Mouse (Mus musculus): ENCODE results near the gene Manbal.

The Manbal gene

GRCm38 (mm10) chr2:157418206-157418605 lies 50.8 kb downstream of the Manbal start, which contains the start of gene Src:
Src (plus strand) TSS chr2:157418444.
- DNase-seq: no peak

GRCm38 (mm10) chr2:157418609-157419071 lies 51.2 kb downstream of the Manbal start:
- no peak for DNase-seq

GRCm38 (mm10) chr2:157419506-157419905 lies 52.1 kb downstream of the Manbal start:
- no peak for DNase-seq

- no peak for DNase-seq
Observed at GRCm38 (mm10) chr2:157420404-157420803, 53.0 kb downstream of the Manbal start.

GRCm38 (mm10) chr2:157422062-157422655 lies 54.8 kb downstream of the Manbal start:
- DNase-seq: no peak

- no peak for DNase-seq
Observed at GRCm38 (mm10) chr2:157422854-157423705, 55.7 kb downstream of the Manbal start.

- DNase-seq: no peak
Observed at GRCm38 (mm10) chr2:157423706-157424125, 56.3 kb downstream of the Manbal start.

GRCm38 (mm10) chr2:157424126-157424903 lies 56.9 kb downstream of the Manbal start:
- peak; percentile 16 for DNase-seq

- DNase-seq: no peak
Observed at GRCm38 (mm10) chr2:157424904-157425642, 57.7 kb downstream of the Manbal start.

- no peak for DNase-seq
Observed at GRCm38 (mm10) chr2:157425643-157425988, 58.2 kb downstream of the Manbal start.

- no peak for DNase-seq
Observed at GRCm38 (mm10) chr2:157426171-157426570, 58.8 kb downstream of the Manbal start.

GRCm38 (mm10) chr2:157427164-157427563 lies 59.8 kb downstream of the Manbal start:
- DNase-seq: no peak

GRCm38 (mm10) chr2:157428351-157429139 lies 61.2 kb downstream of the Manbal start:
- no peak for DNase-seq

- DNase-seq: no peak
Observed at GRCm38 (mm10) chr2:157429735-157430134, 62.3 kb downstream of the Manbal start.

GRCm38 (mm10) chr2:157430667-157431429 lies 63.5 kb downstream of the Manbal start:
- no peak for DNase-seq

GRCm38 (mm10) chr2:157431912-157432311 lies 64.5 kb downstream of the Manbal start:
- DNase-seq: no peak

- no peak for DNase-seq
Observed at GRCm38 (mm10) chr2:157432476-157432875, 65.1 kb downstream of the Manbal start.

GRCm38 (mm10) chr2:157434041-157434440 lies 66.6 kb downstream of the Manbal start:
- DNase-seq: no peak

- DNase-seq: no peak
Observed at GRCm38 (mm10) chr2:157434497-157434896, 67.1 kb downstream of the Manbal start.

GRCm38 (mm10) chr2:157436496-157436895 lies 69.1 kb downstream of the Manbal start:
- DNase-seq: no peak

GRCm38 (mm10) chr2:157437123-157437522 lies 69.7 kb downstream of the Manbal start:
- DNase-seq: no peak
